Mouse (Mus musculus) CD4-positive naive resting alpha-beta T cell, adult 57 days (primary cell): ENCODE measurements around the gene Selenop. TPM values are rescaled to one million over a fixed set of nuclear protein-coding genes. Genes with fewer than 3 reads are reported as not detected.

Experiments used
- total RNA-seq: library from RNA; stranded (reverse); gene quantifications from one replicate; pipeline ENCODE4 v1.2.4, GENCODE M21; 2023

Gene Selenop
- total RNA-seq: 275 TPM

GRCm38 (mm10) chr15:3268247-3268646, at the start of gene Selenop:
TSS of gene Selenop (plus strand) at chr15:3268547.

GRCm38 (mm10) chr15:3303426-3303825, 35.1 kb downstream of the Selenop start, which contains the start of gene Ccdc152:
TSS of gene Ccdc152 (minus strand) at chr15:3303526.

Other genes starting within 250 kb of the Selenop start
- not detected for gene Ccdc152, start 35.0 kb downstream of the Selenop start, total RNA-seq